In the genomic region with DNA sequence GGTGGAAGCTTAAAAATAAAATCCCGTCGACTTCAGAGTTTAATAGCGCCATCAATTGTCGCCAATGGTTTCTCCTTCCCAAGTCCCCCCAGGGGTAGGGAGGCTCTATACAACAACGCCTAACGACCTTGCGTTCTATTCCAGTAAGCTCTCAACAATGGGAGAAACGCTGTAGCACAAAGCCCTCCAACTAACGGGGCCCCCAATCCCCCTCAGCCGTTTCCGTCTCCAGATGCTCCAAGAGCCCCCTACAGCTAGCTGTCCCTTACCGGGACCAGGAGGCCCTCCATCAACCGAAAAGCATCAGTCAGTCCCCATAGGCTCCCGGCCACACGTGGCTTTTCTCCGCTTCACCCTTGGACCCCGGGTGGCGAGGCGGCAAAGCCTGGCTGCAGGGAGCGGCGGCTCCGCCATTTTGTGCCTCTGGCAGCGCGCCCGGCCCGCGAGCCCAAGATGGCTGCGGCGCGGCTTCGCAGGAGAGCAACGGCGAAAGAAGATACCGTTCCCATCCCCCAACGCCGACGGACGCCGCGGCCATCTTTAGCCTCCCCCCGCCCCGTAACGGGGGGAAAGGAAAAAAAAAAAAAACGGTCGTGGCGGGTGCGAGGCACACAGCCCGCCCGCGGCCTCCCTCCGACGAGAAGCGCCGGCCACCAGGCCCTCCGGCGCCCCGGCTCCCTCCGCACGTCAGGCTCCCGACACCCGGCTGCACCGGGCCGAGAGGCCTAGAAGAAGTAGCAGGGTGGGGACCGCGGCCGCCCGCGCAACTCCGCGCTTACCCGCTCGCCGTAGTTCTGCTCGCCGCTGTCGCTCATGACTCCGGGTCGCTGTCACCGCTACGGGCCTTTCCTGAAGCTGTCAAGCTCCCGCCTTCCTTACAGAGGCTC, we compare ENCODE assay signal across 8 mouse cellular contexts. TPM values are rescaled to one million over a fixed set of nuclear protein-coding genes. Genes with fewer than 3 reads are reported as not detected.
A peak's percentile ranks its signal among the peaks of the same experiment; 100 is the strongest.
DNase-seq lines count a peak whose midpoint lies in the region; ATAC-seq and TF ChIP-seq lines count a peak whose summit lies in the region.

No protein-coding gene starts in this region.

- peaks cover 20% of the 10 kb centered on the region for H3K4me1 ChIP-seq in hindbrain, embryonic 16.5 days (ENCODE audit: control insufficient read depth, insufficient read depth, low read depth, low read length)

- no peaks in the 10 kb centered on the region for H3K27me3 ChIP-seq in hindbrain, embryonic 16.5 days (replicated peaks; ENCODE audit: control insufficient read depth, insufficient read depth, low read length)

- no peaks in the 10 kb centered on the region for H3K36me3 ChIP-seq in hindbrain, embryonic 16.5 days (ENCODE audit: control insufficient read depth, insufficient read depth, low read length)
- no peaks in the 10 kb centered on the region for H3K36me3 ChIP-seq in macrophage (ENCODE audit: inconsistent target)

- no peaks in the 10 kb centered on the region for H3K9me3 ChIP-seq in hindbrain, embryonic 16.5 days (ENCODE audit: control insufficient read depth, low read length)

- intact Hi-C loops in left cerebral cortex, adult 2 months (cut with DNase I) = no loop called here

- peak overlapping the region; percentile 97 for H3K9ac ChIP-seq in hindbrain, embryonic 16.5 days (ENCODE audit: low read depth, low read length)

- peaks cover 52% of the 10 kb centered on the region for H3K79me2 ChIP-seq in macrophage (ENCODE audit: inconsistent target)

- peak; percentile 80 for ATAC-seq in hindbrain, embryonic 16.5 days

- peak; percentile 47 for DNase-seq in WW6 (ENCODE audit: low read depth, low spot score)
- peak; percentile 83 to 88 for DNase-seq in cerebellum, postnatal 36 days
- peak; percentile 86 for DNase-seq in gastrocnemius, adult 18-20 months (ENCODE audit: low spot score)
- peak; percentile 84 for DNase-seq in left cerebral cortex, adult 2 months (ENCODE audit: extremely low spot score in 1 of 2, low spot score in 2 of 2)
- DNase-seq in right cerebral cortex, adult 18-20 months = peak; percentile 82
- peak; percentile 84 for DNase-seq in urinary bladder, adult 2 months (ENCODE audit: low spot score)

- no peak for TF ChIP-seq CTCF in left cerebral cortex, adult 2 months (IDR thresholded peaks at IDR 0.05)

- H3K27ac ChIP-seq in hindbrain, embryonic 16.5 days (ENCODE audit: low read depth, low read length) = peak overlapping the region; percentile 96
- H3K27ac ChIP-seq in left cerebral cortex, adult 2 months = peak overlapping the region; percentile 99
- peak overlapping the region; percentile 83 for H3K27ac ChIP-seq in macrophage

- WGBS in hindbrain, embryonic 16.5 days = under 1% methylated on average over 64 of the region's 81 CpGs
- under 1% methylated on average over 51 of the region's 81 CpGs for WGBS in macrophage (ENCODE audit: missing documents)

- peak overlapping the region; percentile 66 for H3K4me2 ChIP-seq in hindbrain, embryonic 16.5 days (ENCODE audit: low read length)

- peak overlapping the region; percentile 96 for H3K4me3 ChIP-seq in hindbrain, embryonic 16.5 days (ENCODE audit: low read length)
- peak overlapping the region; percentile 72 for H3K4me3 ChIP-seq in left cerebral cortex, adult 2 months
- peak overlapping the region; percentile 93 for H3K4me3 ChIP-seq in macrophage (ENCODE audit: inconsistent target)

RNA-seq across cellular contexts. Expression of gene Tra2b, which starts 0.6 kb away (rescaled TPM):
- 10 to 100 TPM; 30.2 to 32.3 TPM for total RNA-seq in gastrocnemius, adult 18-20 months (2021)
- polyA plus RNA-seq in hindbrain, embryonic 16.5 days (2015; fragmentation: Nextera tagmentation; extraction: Ambion mirVana) = 222 and 235 TPM in 2 replicates
- total RNA-seq in left cerebral cortex, adult 2 months (2021) = 10 to 100 TPM; 71.8 to 78.4 TPM
- 100 to 1,000 TPM; 310 to 672 (median 457) TPM for total RNA-seq in macrophage (2018; cell fraction: chromatin; rRNA removed)
- 10 to 100 TPM; 55.0 to 87.1 (median 69.5) TPM for total RNA-seq in macrophage (2018; cell fraction: cytosol; rRNA removed)
- total RNA-seq in macrophage (2018; cell fraction: nucleus; rRNA removed) = 100 to 1,000 TPM; 199 to 404 (median 291) TPM
- 62.7 to 130 TPM (median 116 TPM) in 3 replicates for polyA plus RNA-seq in macrophage (2018)
- polyA plus RNA-seq in urinary bladder, adult 2 months (2012; rRNA removed) = 78.6 and 86.4 TPM in 2 replicates

Comparison
In these comparisons a context has a peak if more than half of its experiments do, and no peak if none do; other contexts are left out.
1. Peak in every context shown above with its lines: DNase-seq, ATAC-seq, H3K4me3 ChIP-seq and H3K27ac ChIP-seq.